Mouse (Mus musculus): ENCODE results near the gene Crym. TPM values are rescaled to one million over a fixed set of nuclear protein-coding genes. Genes with fewer than 3 reads are reported as not detected.

Gene Crym
- polyA plus RNA-seq (2016; fragmentation: Nextera tagmentation; extraction: Ambion mirVana) = 6.1 and 8.8 TPM in 2 replicates

GRCm38 (mm10) chr7:120201771-120202170, at the start of gene Crym:
Crym (minus strand) TSS chr7:120202111.
- H3K4me2 ChIP-seq (replicated peaks) = peak within 1 kb of the TSS; percentile 58
- no peaks in the 10 kb centered on the region for H3K9me3 ChIP-seq
- peaks cover 10% of the 10 kb centered on the region for H3K4me1 ChIP-seq
- H3K36me3 ChIP-seq = no peaks in the 10 kb centered on the region
- peak within 1 kb of the TSS; percentile 15; the same call in 1 of the 2 replicates for H3K4me3 ChIP-seq
- 2% methylated on average over 26 of the region's 26 CpGs for WGBS
- peaks cover 24% of the 10 kb centered on the region for H3K27me3 ChIP-seq (replicated peaks)
- H3K9ac ChIP-seq = no peak within 1 kb of the TSS
- H3K27ac ChIP-seq = no peak within 1 kb of the TSS
- no peak for ATAC-seq (ENCODE audit: low FRiP score, low read depth)

GRCm38 (mm10) chr7:120241092-120241491, 39.2 kb upstream of the Crym start:
- H3K27me3 ChIP-seq (replicated peaks) = no peaks in the 10 kb centered on the region
- H3K4me3 ChIP-seq = no peak overlapping the region
- no peak overlapping the region for H3K27ac ChIP-seq
- no peaks in the 10 kb centered on the region for H3K9me3 ChIP-seq
- no peak overlapping the region for H3K9ac ChIP-seq
- no peak overlapping the region for H3K4me2 ChIP-seq (replicated peaks)
- no peak for ATAC-seq (ENCODE audit: low FRiP score, low read depth)
- H3K36me3 ChIP-seq = no peaks in the 10 kb centered on the region
- no peaks in the 10 kb centered on the region for H3K4me1 ChIP-seq

DNA sequence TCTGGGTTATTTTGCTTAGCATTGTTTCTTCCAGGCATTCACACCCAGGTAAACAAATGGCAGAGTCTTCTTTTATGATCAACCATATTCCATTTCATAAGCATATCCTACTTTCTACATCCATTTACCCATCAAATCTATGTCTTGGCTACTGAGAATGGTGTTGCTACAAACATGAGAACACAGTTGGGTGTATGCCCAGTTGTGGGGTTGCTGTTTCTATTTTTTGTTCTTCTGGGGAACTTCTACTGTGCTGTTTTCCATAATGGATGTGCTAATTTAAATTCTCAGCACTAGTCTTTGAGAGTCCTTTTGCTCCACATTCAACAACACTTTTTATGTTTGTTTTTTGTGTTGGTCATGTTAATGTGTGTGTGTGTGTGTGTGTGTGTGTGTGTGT, 26.6 kb upstream of the Crym start:
- H3K4me1 ChIP-seq = no peaks in the 10 kb centered on the region
- H3K9ac ChIP-seq = no peak overlapping the region
- ATAC-seq (ENCODE audit: low FRiP score, low read depth) = no peak
- no peak overlapping the region for H3K27ac ChIP-seq
- H3K27me3 ChIP-seq (replicated peaks) = no peaks in the 10 kb centered on the region
- H3K36me3 ChIP-seq = no peaks in the 10 kb centered on the region
- no peaks in the 10 kb centered on the region for H3K9me3 ChIP-seq
- no peak overlapping the region for H3K4me2 ChIP-seq (replicated peaks)
- H3K4me3 ChIP-seq = no peak overlapping the region

DNA sequence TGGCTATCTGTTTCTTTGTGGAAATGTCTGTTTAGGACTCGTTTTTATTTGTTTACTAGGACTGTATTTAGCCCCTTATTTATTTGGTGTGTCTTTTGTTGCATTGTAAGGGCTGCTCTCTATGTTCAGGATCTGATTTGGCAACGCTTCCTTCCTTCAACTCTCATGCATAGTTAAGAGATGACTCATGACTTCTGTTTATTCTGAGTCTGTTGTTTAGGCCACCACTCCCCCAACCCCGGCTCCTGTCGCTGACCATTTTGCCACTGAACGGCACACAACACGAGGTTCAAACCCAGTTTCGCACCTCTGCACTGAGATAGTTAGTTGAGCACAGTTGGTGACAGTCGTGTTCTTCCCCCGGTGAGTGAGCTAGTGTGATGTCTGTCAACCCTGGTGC, 4.1 kb upstream of the Crym start:
- H3K9ac ChIP-seq = no peak overlapping the region
- H3K9me3 ChIP-seq = no peaks in the 10 kb centered on the region
- H3K27ac ChIP-seq = no peak overlapping the region
- no peak overlapping the region for H3K4me2 ChIP-seq (replicated peaks)
- no peaks in the 10 kb centered on the region for H3K36me3 ChIP-seq
- ATAC-seq (ENCODE audit: low FRiP score, low read depth) = no peak
- H3K4me3 ChIP-seq = no peak overlapping the region
- WGBS = 78% methylated on average over 9 of the region's 9 CpGs
- peaks cover 12% of the 10 kb centered on the region for H3K27me3 ChIP-seq (replicated peaks)
- peaks cover 10% of the 10 kb centered on the region for H3K4me1 ChIP-seq

DNA sequence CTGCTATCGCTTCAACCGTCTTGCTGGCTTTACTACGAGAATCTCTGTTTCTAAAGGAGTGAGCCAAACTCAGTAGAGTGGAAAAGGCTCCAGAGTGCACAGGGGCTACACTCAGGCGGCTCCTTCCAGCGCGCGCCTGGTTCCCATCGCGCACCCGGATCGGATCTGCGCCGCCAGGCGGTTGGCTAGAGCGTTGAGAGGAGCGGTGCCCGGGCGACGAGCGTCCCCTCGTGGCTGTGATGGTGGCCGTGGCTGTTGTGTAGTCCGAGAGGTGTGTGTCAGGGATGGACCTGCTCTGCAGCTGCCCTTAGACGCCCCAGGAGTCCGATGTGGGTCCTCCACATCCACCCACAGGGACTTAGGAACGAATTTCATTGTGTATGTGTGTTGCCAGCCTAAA, 1.9 kb upstream of the Crym start, which contains the start of gene Abca14:
Abca14 (plus strand) TSS at position 173 of the 400 bp plus-strand sequence.
- ATAC-seq (ENCODE audit: low FRiP score, low read depth) = peak; percentile 72
- peaks cover 10% of the 10 kb centered on the region for H3K4me1 ChIP-seq
- H3K9me3 ChIP-seq = no peaks in the 10 kb centered on the region
- 7% methylated on average over 26 of the region's 26 CpGs for WGBS
- no peak within 1 kb of the TSS for H3K4me3 ChIP-seq
- no peak within 1 kb of the TSS for H3K9ac ChIP-seq
- H3K27ac ChIP-seq = no peak within 1 kb of the TSS
- peaks cover 24% of the 10 kb centered on the region for H3K27me3 ChIP-seq (replicated peaks)
- 0 out of 2 replicates have a peak within 1 kb of the TSS, but pooled peaks have one; percentile 16 for H3K4me2 ChIP-seq (replicated peaks)
- no peaks in the 10 kb centered on the region for H3K36me3 ChIP-seq

GRCm38 (mm10) chr7:120201231-120201744, 623 bp downstream of the Crym start:
- peaks cover 10% of the 10 kb centered on the region for H3K4me1 ChIP-seq
- H3K36me3 ChIP-seq = no peaks in the 10 kb centered on the region
- H3K27ac ChIP-seq = no peak overlapping the region
- 0 out of 2 replicates have a peak, but pooled peaks have one; percentile 19 for ATAC-seq (ENCODE audit: low FRiP score, low read depth)
- H3K27me3 ChIP-seq (replicated peaks) = peaks cover 24% of the 10 kb centered on the region
- peak overlapping the region; percentile 58 for H3K4me2 ChIP-seq (replicated peaks)
- peak overlapping the region; percentile 15; the same call in 1 of the 2 replicates for H3K4me3 ChIP-seq
- WGBS = 3% methylated on average over 13 of the region's 14 CpGs
- H3K9ac ChIP-seq = no peak overlapping the region
- no peaks in the 10 kb centered on the region for H3K9me3 ChIP-seq

DNA sequence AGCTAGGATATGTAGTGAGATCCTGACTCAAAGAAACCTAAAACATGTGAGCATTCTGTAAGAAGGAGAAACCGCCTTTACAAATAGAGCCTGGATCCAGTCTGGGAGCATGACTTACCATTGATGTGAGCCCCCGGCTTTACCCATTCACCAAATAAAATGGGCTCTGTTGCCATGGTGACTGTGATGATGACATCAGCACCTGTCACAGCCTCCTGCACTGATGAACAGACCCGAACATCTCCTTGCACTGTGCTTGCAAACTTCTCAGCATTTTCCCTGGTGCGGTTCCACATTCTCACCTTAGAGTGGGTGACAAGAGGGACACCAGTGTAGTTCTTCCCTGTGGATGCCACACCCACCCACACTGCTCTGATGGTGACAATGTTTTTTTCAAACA, 6.7 kb downstream of the Crym start:
- Histone ChIP-seq H3K4me1 (no peaks in the 10 kb centered on the region), H3K9me3 (no peaks in the 10 kb centered on the region), H3K27ac (no peak overlapping the region), H3K9ac (no peak overlapping the region), H3K27me3 (replicated peaks) (peaks cover 5% of the 10 kb centered on the region), H3K4me2 (replicated peaks) (no peak overlapping the region), H3K4me3 (no peak overlapping the region), H3K36me3 (no peaks in the 10 kb centered on the region)
- ATAC-seq (ENCODE audit: low FRiP score, low read depth) = no peak
- 69% methylated on average over 4 of the region's 4 CpGs for WGBS

DNA sequence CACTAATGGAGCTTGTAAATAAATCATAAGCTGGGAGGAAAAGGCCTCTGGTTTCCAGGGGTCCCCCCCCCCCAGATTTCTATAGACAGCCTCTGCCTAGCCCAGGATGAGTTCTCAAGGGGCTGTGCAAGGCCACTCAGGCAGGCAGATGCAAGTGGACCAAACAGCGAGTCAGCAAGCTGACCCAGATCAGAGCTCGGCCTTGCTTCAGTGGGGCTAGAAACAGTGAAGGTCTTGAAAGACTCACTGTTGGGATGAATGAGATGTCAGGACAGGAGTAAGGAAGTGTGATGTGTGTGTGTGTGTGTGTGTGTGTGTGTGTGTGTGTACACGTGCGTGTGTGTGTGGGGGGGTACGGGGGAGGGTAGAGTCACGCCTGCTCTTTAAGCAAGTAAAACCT, 9.1 kb downstream of the Crym start:
- H3K9ac ChIP-seq = no peak overlapping the region
- H3K27ac ChIP-seq = no peak overlapping the region
- 82% methylated on average over 6 of the region's 6 CpGs for WGBS

DNA sequence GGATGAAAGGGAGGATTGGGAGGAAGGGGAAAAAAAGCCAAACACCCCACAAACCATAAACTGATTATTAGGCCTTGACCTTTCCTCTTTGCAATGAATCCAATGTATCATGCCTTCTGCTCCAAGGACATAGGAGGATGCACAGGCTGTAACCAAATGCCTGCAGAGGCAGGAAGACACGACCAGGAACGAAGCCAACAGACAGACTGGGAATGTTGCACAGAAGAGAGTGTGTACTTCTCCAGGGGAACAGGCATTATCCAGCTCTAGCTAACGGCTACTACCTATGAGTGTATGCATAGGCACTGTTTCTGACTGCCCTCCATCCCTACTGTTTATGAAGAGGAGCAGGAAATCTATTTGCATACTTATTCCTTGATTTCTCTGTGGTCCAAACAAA, 9.7 kb downstream of the Crym start:
- 76% methylated on average over 3 of the region's 3 CpGs for whole genome bisulfite sequencing
- ATAC-seq (ENCODE audit: low FRiP score, low read depth) = no peak
- Histone ChIP-seq H3K36me3 (no peaks in the 10 kb centered on the region), H3K4me1 (no peaks in the 10 kb centered on the region), H3K27me3 (replicated peaks) (no peaks in the 10 kb centered on the region), H3K9ac (no peak overlapping the region), H3K9me3 (no peaks in the 10 kb centered on the region), H3K4me2 (replicated peaks) (no peak overlapping the region), H3K27ac (no peak overlapping the region), H3K4me3 (no peak overlapping the region)

More for the DNA sequence above, 9.1 kb downstream of the Crym start:
- no peaks in the 10 kb centered on the region for H3K9me3 ChIP-seq
- H3K36me3 ChIP-seq = no peaks in the 10 kb centered on the region
- no peak for ATAC-seq (ENCODE audit: low FRiP score, low read depth)
- H3K27me3 ChIP-seq (replicated peaks) = no peaks in the 10 kb centered on the region
- H3K4me2 ChIP-seq (replicated peaks) = no peak overlapping the region
- H3K4me1 ChIP-seq = no peaks in the 10 kb centered on the region
- H3K4me3 ChIP-seq = no peak overlapping the region

DNA sequence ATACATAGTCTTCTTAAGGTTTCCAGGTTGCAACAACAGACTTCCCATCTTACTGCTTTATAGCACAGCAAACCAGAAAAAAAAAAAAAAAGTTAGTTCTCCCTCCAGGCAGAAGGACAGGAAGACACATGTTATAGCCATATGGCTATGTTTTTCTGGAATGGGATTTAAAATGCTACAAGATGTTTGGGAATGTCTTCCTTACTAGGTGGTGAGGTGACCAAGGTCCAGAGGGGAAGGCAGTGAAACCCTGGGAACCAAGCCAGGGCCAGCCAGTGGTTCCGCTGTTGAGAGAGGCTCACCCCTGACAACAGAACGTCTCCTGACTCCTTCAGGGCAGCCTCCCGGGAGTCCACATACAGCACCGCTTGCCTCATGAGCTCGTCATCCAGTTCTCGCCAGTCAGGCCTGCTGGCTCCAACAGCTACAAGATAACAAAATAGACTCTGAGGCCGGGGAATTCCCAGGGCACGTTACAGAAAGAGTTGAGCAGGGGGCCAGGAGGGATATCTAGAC, 11.7 kb downstream of the Crym start:
- no peak overlapping the region for H3K4me2 ChIP-seq (replicated peaks)
- H3K36me3 ChIP-seq = no peaks in the 10 kb centered on the region
- H3K9me3 ChIP-seq = no peaks in the 10 kb centered on the region
- 72% methylated on average over 8 of the region's 8 CpGs for WGBS
- H3K4me3 ChIP-seq = no peak overlapping the region
- no peak overlapping the region for H3K9ac ChIP-seq
- H3K27me3 ChIP-seq (replicated peaks) = no peaks in the 10 kb centered on the region
- no peak for ATAC-seq (ENCODE audit: low FRiP score, low read depth)
- H3K4me1 ChIP-seq = no peaks in the 10 kb centered on the region
- no peak overlapping the region for H3K27ac ChIP-seq

DNA sequence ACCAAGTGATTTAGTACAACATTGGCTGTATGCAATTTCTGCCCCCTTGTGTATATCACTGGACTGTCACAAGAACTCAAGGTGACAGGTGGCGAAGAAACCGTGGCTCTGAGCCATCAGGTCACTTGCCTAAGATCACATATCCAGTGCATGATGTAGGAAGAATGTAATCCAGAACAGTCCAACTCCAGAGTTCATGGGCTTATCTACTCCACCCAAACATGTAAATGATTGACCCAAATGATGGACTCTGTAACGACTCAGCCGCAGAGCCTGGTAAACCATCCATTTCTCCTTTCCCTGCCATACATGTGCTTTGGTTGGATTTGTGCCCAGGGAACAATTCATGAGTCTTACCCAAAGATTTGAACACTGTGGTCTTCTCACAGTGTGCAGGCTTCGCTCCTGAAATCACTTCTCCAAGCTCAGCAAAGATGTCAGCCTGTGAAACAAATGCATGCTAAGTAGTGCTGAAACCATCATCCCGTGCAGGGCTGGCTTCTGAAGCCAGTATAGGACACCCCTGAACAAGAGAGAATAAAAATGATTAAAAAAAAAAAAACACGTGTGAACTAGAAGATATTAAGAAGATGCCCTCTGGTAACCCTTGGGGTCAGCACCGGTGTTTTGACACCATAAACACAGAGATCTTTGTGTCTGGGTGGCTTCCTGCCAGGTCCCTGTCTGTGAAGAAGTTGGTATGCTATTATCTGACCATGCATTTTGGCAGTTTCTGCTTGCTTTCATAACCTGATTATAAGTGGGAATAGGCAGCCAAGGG, 12.4 kb downstream of the Crym start:
- no peak for ATAC-seq (ENCODE audit: low FRiP score, low read depth)
- H3K27me3 ChIP-seq (replicated peaks) = no peaks in the 10 kb centered on the region
- 77% methylated on average over 8 of the region's 8 CpGs for WGBS
- no peak overlapping the region for H3K4me3 ChIP-seq
- no peaks in the 10 kb centered on the region for H3K4me1 ChIP-seq
- no peaks in the 10 kb centered on the region for H3K9me3 ChIP-seq
- H3K4me2 ChIP-seq (replicated peaks) = no peak overlapping the region
- H3K27ac ChIP-seq = no peak overlapping the region
- H3K36me3 ChIP-seq = no peaks in the 10 kb centered on the region
- H3K9ac ChIP-seq = no peak overlapping the region

- Histone ChIP-seq H3K9ac (no peak overlapping the region), H3K4me3 (no peak overlapping the region), H3K9me3 (no peaks in the 10 kb centered on the region), H3K27ac (no peak overlapping the region), H3K36me3 (no peaks in the 10 kb centered on the region), H3K4me1 (no peaks in the 10 kb centered on the region), H3K27me3 (replicated peaks) (no peaks in the 10 kb centered on the region), H3K4me2 (replicated peaks) (no peak overlapping the region)
- 89% methylated on average over 5 of the region's 5 CpGs for WGBS
- ATAC-seq (ENCODE audit: low FRiP score, low read depth) = no peak
These were observed 13.0 kb downstream of the Crym start for GRCm38 (mm10) chr7:120188946-120189345.
